Mouse (Mus musculus) liver, embryonic 13.5 days (tissue): ENCODE results near the gene Stk10. TPM values are rescaled to one million over a fixed set of nuclear protein-coding genes. Genes with fewer than 3 reads are reported as not detected.
"Not testable (repeated sequence)": the region's sequence is repeated elsewhere in the genome, so short reads cannot be mapped to it uniquely, and the experiment has no call there.

Source experiments
- ATAC-seq: fragments of 200-750 bp; cut with Nextera tagmentation; 2 replicates; pipeline ENCODE4 v1.8.0; 2017; ENCODE audit warnings: low read depth, mild to moderate bottlenecking, moderate number of reproducible peaks, moderate library complexity
- DNase-seq: peaks from one replicate; pipeline ENCODE4 v3.0.0; 2022
- H3K27ac ChIP-seq: fragments of 300-500 bp; sonication (generic); 2 replicates; pipeline ENCODE4 v1.5.1; 2015; ENCODE audit warnings: moderate library complexity, mild to moderate bottlenecking, inconsistent platforms
- H3K27me3 ChIP-seq: fragments of 300-500 bp; sonication (generic); 2 replicates; pipeline ENCODE4 v1.6.1; 2015; ENCODE audit warnings: mild to moderate bottlenecking, inconsistent platforms
- H3K36me3 ChIP-seq: fragments of 300-500 bp; sonication (generic); 2 replicates; pipeline ENCODE4 v1.6.1; 2015; ENCODE audit warnings: mild to moderate bottlenecking, inconsistent platforms
- H3K4me1 ChIP-seq: fragments of 300-500 bp; sonication (generic); replicated peaks from 2 replicates; pipeline ENCODE4 v1.6.1; 2015; ENCODE audit warnings: inconsistent platforms
- H3K4me2 ChIP-seq: fragments of 300-500 bp; sonication (generic); 2 replicates; pipeline ENCODE4 v1.6.1; 2015; ENCODE audit warnings: inconsistent platforms, mild to moderate bottlenecking, moderate library complexity
- H3K4me3 ChIP-seq: fragments of 300-500 bp; sonication (generic); replicated peaks from 2 replicates; pipeline ENCODE4 v1.5.1; 2015; ENCODE audit warnings: mild to moderate bottlenecking, inconsistent platforms
- H3K9ac ChIP-seq: fragments of 300-500 bp; sonication (generic); 2 replicates; pipeline ENCODE4 v1.6.1; 2015; ENCODE audit warnings: mild to moderate bottlenecking, inconsistent platforms
- H3K9me3 ChIP-seq: fragments of 300-500 bp; sonication (generic); replicated peaks from 2 replicates; pipeline ENCODE4 v1.6.1; 2016; ENCODE audit warnings: inconsistent platforms
- WGBS: fragments of 180-500 bp; shearing (Covaris S2); methylation state at CpG from one replicate; pipeline ENCODE4 v1.1.7; 2015; ENCODE audit not compliant: insufficient replicate concordance; 5-methylcytosine and 5-hydroxymethylcytosine counted together
- polyA plus RNA-seq: library from polyadenylated mRNA; unstranded; fragments of >200 nt; fragmentation: Nextera tagmentation; extraction: Ambion mirVana; gene quantifications from 2 replicates; pipeline ENCODE4 v1.2.1, GENCODE M21; 2015

Gene Stk10
- polyA plus RNA-seq, 1 experiment from 2014 or later: 3.0 TPM

GRCm38 (mm10) chr11:32503711-32504110, 29.4 kb upstream of the Stk10 start:
- Histone ChIP-seq H3K4me2 (no peak overlapping the region), H3K9me3 (no peaks in the 10 kb centered on the region), H3K27me3 (no peaks in the 10 kb centered on the region), H3K9ac (no peak overlapping the region), H3K4me3 (no peak overlapping the region), H3K36me3 (no peaks in the 10 kb centered on the region), H3K4me1 (0 out of 2 replicates have a peak, but pooled peaks cover 6% of the 10 kb centered on the region), H3K27ac (no peak overlapping the region)
- DNase-seq: no peak
- no peak for ATAC-seq
- WGBS: 84% methylated on average over 2 of the region's 2 CpGs

- H3K9me3 ChIP-seq: no peaks in the 10 kb centered on the region
- H3K27ac ChIP-seq: no peak overlapping the region
- H3K36me3 ChIP-seq: no peaks in the 10 kb centered on the region
- no peak overlapping the region for H3K4me2 ChIP-seq
- 0 out of 2 replicates have a peak, but pooled peaks cover 6% of the 10 kb centered on the region for H3K4me1 ChIP-seq
- no peaks in the 10 kb centered on the region for H3K27me3 ChIP-seq
- H3K4me3 ChIP-seq: no peak overlapping the region
- DNase-seq (no peak), ATAC-seq (no peak)
- H3K9ac ChIP-seq: no peak overlapping the region; the same call in 1 of the 2 replicates
- 62% methylated on average over 7 of the region's 7 CpGs for WGBS
Measured at GRCm38 (mm10) chr11:32505091-32505739, 27.9 kb upstream of the Stk10 start.

DNA sequence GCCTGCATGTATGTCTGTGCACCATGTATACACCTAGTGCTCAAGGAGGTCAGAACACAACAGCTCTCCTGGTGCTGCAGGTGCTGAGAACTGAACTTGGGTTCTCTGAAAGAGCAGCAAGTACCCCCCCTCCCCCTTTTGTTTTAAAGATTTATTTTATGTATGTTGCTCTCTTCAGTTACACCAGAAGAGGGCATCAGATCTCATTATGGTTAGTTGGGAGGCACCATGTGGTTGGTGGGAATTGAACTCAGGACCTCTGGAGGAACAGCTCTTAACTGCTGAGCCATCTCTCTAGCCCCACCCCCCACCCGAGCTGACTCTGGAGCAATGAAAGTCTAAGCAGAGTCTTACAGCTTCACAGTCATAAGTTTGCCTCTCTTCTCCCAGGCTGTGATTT, 22.2 kb upstream of the Stk10 start:
- Histone ChIP-seq H3K4me1 (peaks cover 5% of the 10 kb centered on the region; the same call in 1 of the 2 replicates), H3K27ac (no peak overlapping the region), H3K4me3 (no peak overlapping the region), H3K36me3 (no peaks in the 10 kb centered on the region), H3K9ac (no peak overlapping the region), H3K4me2 (no peak overlapping the region), H3K27me3 (no peaks in the 10 kb centered on the region), H3K9me3 (no peaks in the 10 kb centered on the region)
- WGBS: 33% methylated on average over 1 of the region's 1 CpGs
- DNase-seq (no peak), ATAC-seq (no peak)

- H3K27ac ChIP-seq, H3K27me3 ChIP-seq, H3K4me3 ChIP-seq, H3K36me3 ChIP-seq, H3K4me2 ChIP-seq, H3K9me3 ChIP-seq, ATAC-seq, H3K9ac ChIP-seq, DNase-seq: not testable (repeated sequence)
- H3K4me1 ChIP-seq: peaks cover 17% of the 10 kb centered on the region
- WGBS: 82% methylated on average over 4 of the region's 5 CpGs
Measured at GRCm38 (mm10) chr11:32514853-32515252, 18.3 kb upstream of the Stk10 start.

DNA sequence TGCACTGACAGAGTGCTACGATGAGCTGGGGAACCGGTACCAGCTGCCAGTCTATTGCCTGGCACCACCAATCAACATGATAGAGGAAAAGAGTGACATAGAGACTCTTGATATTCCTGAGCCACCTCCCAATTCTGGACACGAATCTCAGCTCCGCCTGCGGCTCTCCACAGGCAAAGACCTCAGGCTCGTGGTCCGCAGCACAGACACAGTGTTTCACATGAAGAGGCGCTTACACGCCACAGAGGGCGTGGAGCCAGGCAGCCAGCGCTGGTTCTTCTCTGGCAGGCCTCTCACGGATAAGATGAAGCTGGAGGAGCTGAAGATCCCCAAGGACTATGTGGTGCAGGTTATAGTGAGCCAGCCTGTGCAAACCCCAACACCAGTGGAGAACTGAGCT, 17.0 kb upstream of the Stk10 start:
- peaks cover 17% of the 10 kb centered on the region for H3K4me1 ChIP-seq
- no peak overlapping the region for H3K4me3 ChIP-seq
- WGBS: 84% methylated on average over 12 of the region's 12 CpGs
- no peaks in the 10 kb centered on the region for H3K27me3 ChIP-seq
- no peak overlapping the region for H3K4me2 ChIP-seq
- ATAC-seq (no peak), DNase-seq (no peak)
- H3K9ac ChIP-seq: no peak overlapping the region
- no peaks in the 10 kb centered on the region for H3K9me3 ChIP-seq
- H3K27ac ChIP-seq: no peak overlapping the region
- peaks cover 2% of the 10 kb centered on the region; the same call in 1 of the 2 replicates for H3K36me3 ChIP-seq

GRCm38 (mm10) chr11:32516916-32517712, 16.0 kb upstream of the Stk10 start:
- no peak for DNase-seq
- H3K9ac ChIP-seq: no peak overlapping the region
- 76% methylated on average over 8 of the region's 8 CpGs for WGBS

GRCm38 (mm10) chr11:32518770-32519169, 14.3 kb upstream of the Stk10 start:
- Histone ChIP-seq H3K9me3 (no peaks in the 10 kb centered on the region), H3K36me3 (peaks cover 2% of the 10 kb centered on the region; the same call in 1 of the 2 replicates), H3K9ac (no peak overlapping the region), H3K27ac (no peak overlapping the region), H3K4me1 (peaks cover 12% of the 10 kb centered on the region), H3K4me2 (no peak overlapping the region), H3K4me3 (no peak overlapping the region), H3K27me3 (no peaks in the 10 kb centered on the region)
- no peak for DNase-seq
- ATAC-seq: no peak
- WGBS: 87% methylated on average over 4 of the region's 4 CpGs

More at GRCm38 (mm10) chr11:32516916-32517712, 16.0 kb upstream of the Stk10 start:
- H3K27me3 ChIP-seq: no peaks in the 10 kb centered on the region
- H3K36me3 ChIP-seq: peaks cover 2% of the 10 kb centered on the region; the same call in 1 of the 2 replicates
- no peak overlapping the region for H3K27ac ChIP-seq
- no peaks in the 10 kb centered on the region for H3K9me3 ChIP-seq
- H3K4me1 ChIP-seq: peaks cover 12% of the 10 kb centered on the region
- no peak overlapping the region for H3K4me2 ChIP-seq
- no peak overlapping the region for H3K4me3 ChIP-seq
- no peak for ATAC-seq

- Histone ChIP-seq H3K36me3 (peaks cover 2% of the 10 kb centered on the region; the same call in 1 of the 2 replicates), H3K9ac (peak overlapping the region; percentile 15; the same call in 1 of the 2 replicates), H3K27ac (peak overlapping the region; percentile 24; the same call in 1 of the 2 replicates), H3K4me1 (peaks cover 12% of the 10 kb centered on the region), H3K9me3 (no peaks in the 10 kb centered on the region), H3K4me3 (no peak overlapping the region), H3K27me3 (no peaks in the 10 kb centered on the region), H3K4me2 (no peak overlapping the region)
- ATAC-seq (peak; percentile 31), DNase-seq (no peak)
- 30% methylated on average over 1 of the region's 1 CpGs for WGBS
Measured at GRCm38 (mm10) chr11:32519354-32519753, 13.8 kb upstream of the Stk10 start.

- H3K9me3 ChIP-seq: no peaks in the 10 kb centered on the region
- no peak overlapping the region for H3K9ac ChIP-seq
- peaks cover 12% of the 10 kb centered on the region for H3K4me1 ChIP-seq
- no peak for ATAC-seq
- H3K4me3 ChIP-seq: no peak overlapping the region
- no peak for DNase-seq
- H3K27ac ChIP-seq: no peak overlapping the region
- H3K4me2 ChIP-seq: no peak overlapping the region
- 82% methylated on average over 2 of the region's 2 CpGs for WGBS
- H3K27me3 ChIP-seq: no peaks in the 10 kb centered on the region
- peaks cover 2% of the 10 kb centered on the region; the same call in 1 of the 2 replicates for H3K36me3 ChIP-seq
Measured at GRCm38 (mm10) chr11:32521246-32521645, 11.9 kb upstream of the Stk10 start.

GRCm38 (mm10) chr11:32524122-32524920, 8.8 kb upstream of the Stk10 start:
- Histone ChIP-seq H3K27me3 (no peaks in the 10 kb centered on the region), H3K4me2 (no peak overlapping the region), H3K4me1 (peaks cover 5% of the 10 kb centered on the region), H3K27ac (no peak overlapping the region), H3K9me3 (no peaks in the 10 kb centered on the region), H3K36me3 (no peaks in the 10 kb centered on the region), H3K4me3 (no peak overlapping the region), H3K9ac (no peak overlapping the region)
- DNase-seq: no peak
- no peak for ATAC-seq
- 66% methylated on average over 11 of the region's 11 CpGs for WGBS

DNA sequence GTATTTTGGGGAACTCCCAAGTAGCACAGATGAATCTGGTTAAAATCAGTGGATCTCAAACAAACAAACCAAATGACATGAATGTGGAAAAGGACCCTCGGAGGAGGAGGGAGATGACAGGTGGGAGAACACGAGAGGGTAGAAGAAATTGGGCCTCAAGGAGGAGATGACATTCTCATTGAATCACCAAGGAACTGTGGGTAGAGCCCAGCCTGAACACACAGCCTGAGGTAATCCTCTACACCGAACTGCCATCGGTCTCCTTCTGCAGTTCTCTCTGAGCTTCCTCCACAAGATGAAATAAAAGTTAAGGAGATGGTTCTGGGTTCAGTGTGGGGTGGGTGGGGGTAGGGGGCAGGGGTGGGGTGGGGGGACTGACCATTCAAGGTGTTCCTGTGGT, 6.1 kb upstream of the Stk10 start:
- Histone ChIP-seq H3K27ac (no peak overlapping the region), H3K27me3 (no peaks in the 10 kb centered on the region), H3K4me2 (no peak overlapping the region), H3K9ac (no peak overlapping the region), H3K36me3 (no peaks in the 10 kb centered on the region), H3K4me3 (no peak overlapping the region), H3K4me1 (peaks cover 13% of the 10 kb centered on the region), H3K9me3 (no peaks in the 10 kb centered on the region)
- DNase-seq (no peak), ATAC-seq (no peak)
- WGBS: 79% methylated on average over 4 of the region's 4 CpGs
